ENCODE assay signal across 10 mouse cellular contexts in genomic region chr11:121560294-121560663, GRCm38 (mm10). TPM values are rescaled to one million over a fixed set of nuclear protein-coding genes. Genes with fewer than 3 reads are reported as not detected.
A peak's percentile ranks its signal among the peaks of the same experiment; 100 is the strongest.
DNase-seq lines count a peak whose midpoint lies in the region; ATAC-seq and TF ChIP-seq lines count a peak whose summit lies in the region.
"Had no signal": no experiment of that assay in that cellular context is flagged by ENCODE, and none has a peak within 500 bp of the region (broad histone marks: within the 10 kb centered on the region; RNA-seq: fewer than 3 reads in every experiment).

No protein-coding gene starts in this region.

- TF ChIP-seq CTCF in stomach, postnatal 0 days (IDR thresholded peaks at IDR 0.05; ENCODE audit: low read depth): peak; percentile 25; the same call in 1 of the 2 replicates
- no peak for TF ChIP-seq CTCF in heart, adult 2 months (IDR thresholded peaks at IDR 0.05)

- WGBS in liver, embryonic 11.5 days: 56% methylated on average over 7 of the region's 7 CpGs
- 76% methylated on average over 7 of the region's 7 CpGs for WGBS in stomach, postnatal 0 days
- 81% methylated on average over 7 of the region's 7 CpGs for WGBS in heart, adult 2 months

- TF ChIP-seq EP300 in stomach, postnatal 0 days (optimal IDR thresholded peaks at IDR 0.05): no peak
- TF ChIP-seq EP300 in heart, adult 2 months (IDR thresholded peaks at IDR 0.05; ENCODE audit: insufficient read depth, low read depth, low read length): no peak

- 0 out of 2 replicates have a peak, but pooled peaks have one; percentile 40 for ATAC-seq in liver, embryonic 11.5 days (replicated peaks; ENCODE audit: low FRiP score)
- ATAC-seq in stomach, postnatal 0 days (ENCODE audit: low FRiP score, low TSS enrichment): no peak
- ATAC-seq: forebrain, postnatal 0 days; Patski had no signal

- H3K27me3 ChIP-seq in liver, embryonic 11.5 days (replicated peaks; ENCODE audit: control insufficient read depth, insufficient read depth, low read length): no peaks in the 10 kb centered on the region
- H3K27me3 ChIP-seq in stomach, postnatal 0 days (ENCODE audit: control insufficient read depth, insufficient read depth, low read length): no peaks in the 10 kb centered on the region
- no peaks in the 10 kb centered on the region for H3K27me3 ChIP-seq in heart, adult 2 months (ENCODE audit: control insufficient read depth, insufficient read depth, low read length)
- H3K27me3 ChIP-seq: Patski had no signal

- no peaks in the 10 kb centered on the region for H3K9me3 ChIP-seq in liver, embryonic 11.5 days (ENCODE audit: control insufficient read depth, low read length)
- no peaks in the 10 kb centered on the region for H3K9me3 ChIP-seq in stomach, postnatal 0 days (ENCODE audit: control insufficient read depth, low read length)

- DNase-seq in CD4-positive, CD25-positive, alpha-beta regulatory T cell, adult 2 months (ENCODE audit: low read depth, low spot score): peak; percentile 59
- DNase-seq in MEL-GATA-1-ER (ENCODE audit: extremely low read depth, low read depth): peak; percentile 68
- DNase-seq in liver, embryonic 11.5 days (ENCODE audit: low spot score): no peak
- no peak for DNase-seq in stomach, postnatal 0 days (ENCODE audit: low spot score)
- no peak for DNase-seq in heart, adult 2 months
- no peak for DNase-seq in yolk sac, embryonic 10.5 days (ENCODE audit: low spot score)
- DNase-seq in spleen, postnatal 14 days (ENCODE audit: low spot score in 2 of 2): no peak
- DNase-seq: forebrain, postnatal 0 days had no signal

- no peak for TF ChIP-seq POLR2A in heart, adult 2 months (IDR thresholded peaks at IDR 0.05; ENCODE audit: insufficient read depth, low read depth, low read length)

- peaks cover 4% of the 10 kb centered on the region; the same call in 1 of the 2 replicates for H3K4me1 ChIP-seq in liver, embryonic 11.5 days (replicated peaks; ENCODE audit: control insufficient read depth, insufficient read depth, low read length)
- no peaks in the 10 kb centered on the region for H3K4me1 ChIP-seq in stomach, postnatal 0 days (replicated peaks; ENCODE audit: control insufficient read depth, insufficient read depth)
- no peaks in the 10 kb centered on the region for H3K4me1 ChIP-seq in heart, adult 2 months (ENCODE audit: control insufficient read depth, insufficient read depth, low read length)

- no peak overlapping the region for H3K4me3 ChIP-seq in liver, embryonic 11.5 days (ENCODE audit: low read depth, low read length)
- H3K4me3 ChIP-seq in stomach, postnatal 0 days (ENCODE audit: low read depth, low read length): no peak overlapping the region
- no peak overlapping the region for H3K4me3 ChIP-seq in heart, adult 2 months

- intact Hi-C loops in heart, adult 2 months (cut with DNase I): no loop called here

- H3K79me2 ChIP-seq in heart, adult 2 months (replicated peaks; ENCODE audit: control insufficient read depth, insufficient read depth, low read length): no peaks in the 10 kb centered on the region

- H3K4me2 ChIP-seq in liver, embryonic 11.5 days: no peak overlapping the region
- H3K4me2 ChIP-seq in stomach, postnatal 0 days (replicated peaks; ENCODE audit: low read depth): no peak overlapping the region

- H3K9ac ChIP-seq in liver, embryonic 11.5 days (ENCODE audit: low read depth, low read length): no peak overlapping the region
- no peak overlapping the region for H3K9ac ChIP-seq in stomach, postnatal 0 days (ENCODE audit: low read length)
- no peak overlapping the region for H3K9ac ChIP-seq in heart, adult 2 months (ENCODE audit: low read depth, low read length)
- H3K9ac ChIP-seq: forebrain, postnatal 0 days had no signal

- no peaks in the 10 kb centered on the region for H3K36me3 ChIP-seq in liver, embryonic 11.5 days (ENCODE audit: control insufficient read depth, insufficient read depth, low read length)
- H3K36me3 ChIP-seq in stomach, postnatal 0 days (ENCODE audit: control insufficient read depth, insufficient read depth, low read length): no peaks in the 10 kb centered on the region
- no peaks in the 10 kb centered on the region for H3K36me3 ChIP-seq in heart, adult 2 months (ENCODE audit: control insufficient read depth, insufficient read depth, low read length)

- H3K27ac ChIP-seq in liver, embryonic 11.5 days (ENCODE audit: low read depth, low read length): peak overlapping the region; percentile 19; the same call in 1 of the 2 replicates
- no peak overlapping the region for H3K27ac ChIP-seq in stomach, postnatal 0 days (replicated peaks)
- H3K27ac ChIP-seq in heart, adult 2 months: no peak overlapping the region

RNA-seq across cellular contexts. Expression of gene Zfp750, which starts 41.1 kb away (rescaled TPM):
- 0.16 and 0.26 TPM in 2 replicates for polyA plus RNA-seq in liver, embryonic 11.5 days (2014; fragmentation: Nextera tagmentation; extraction: Ambion mirVana)
- polyA plus RNA-seq in stomach, postnatal 0 days (2015; fragmentation: Nextera tagmentation; extraction: Ambion mirVana): 19.2 and 22.7 TPM in 2 replicates
- under 1 TPM; 0.09 to 0.21 TPM for total RNA-seq in heart, adult 2 months (2021)
- polyA plus RNA-seq in heart, adult 2 months (2012; rRNA removed): 0.09 and 0.14 TPM in 2 replicates
- polyA plus RNA-seq: heart, embryonic 14.5 days; Patski had no signal

Comparison
In these comparisons a context has a peak if more than half of its experiments do, and no peak if none do; other contexts are left out.
1. DNase-seq: peak in CD4-positive, CD25-positive, alpha-beta regulatory T cell, adult 2 months (single experiment) and MEL-GATA-1-ER (single experiment); none in liver, embryonic 11.5 days (single experiment), stomach, postnatal 0 days (single experiment), heart, adult 2 months (0 of 2), yolk sac, embryonic 10.5 days (single experiment) and spleen, postnatal 14 days (0 of 2).
2. RNA of gene Zfp750, which starts 41.1 kb away (polyA plus RNA-seq): 19.2 to 22.7 TPM in stomach, postnatal 0 days; 0.16 to 0.26 TPM in liver, embryonic 11.5 days and 0.09 to 0.14 TPM in heart, adult 2 months; every median in the first group is over 10 times any median in the second.